Mouse (Mus musculus) liver (tissue): ENCODE measurements around the gene Vwa5a.
A peak's percentile ranks its signal among the peaks of the same experiment; 100 is the strongest.

Experiments
- DNase-seq: peaks from one replicate; pipeline ENCODE4 v3.0.0-alpha.2; 2020; ENCODE audit warnings: mixed read lengths

The Vwa5a gene

GRCm38 (mm10) chr9:38718102-38718501, at the start of gene Vwa5a:
Vwa5a (plus strand) TSS chr9:38718268.
- DNase-seq, result no peak

- no peak for DNase-seq
Observed at GRCm38 (mm10) chr9:38672887-38673286, 45.2 kb upstream of the Vwa5a start.

- no peak for DNase-seq
Observed at GRCm38 (mm10) chr9:38674501-38674900, 43.6 kb upstream of the Vwa5a start, which contains the start of gene Olfr918. Olfr918 (minus strand) TSS chr9:38674601.

GRCm38 (mm10) chr9:38718927-38719441, 916 bp downstream of the Vwa5a start:
- peak; percentile 57 for DNase-seq

GRCm38 (mm10) chr9:38724044-38724443, 6.0 kb downstream of the Vwa5a start:
- DNase-seq, result no peak

GRCm38 (mm10) chr9:38728218-38728617, 10.2 kb downstream of the Vwa5a start:
- no peak for DNase-seq

- no peak for DNase-seq
Observed at GRCm38 (mm10) chr9:38741408-38741807, 23.3 kb downstream of the Vwa5a start.

DNA sequence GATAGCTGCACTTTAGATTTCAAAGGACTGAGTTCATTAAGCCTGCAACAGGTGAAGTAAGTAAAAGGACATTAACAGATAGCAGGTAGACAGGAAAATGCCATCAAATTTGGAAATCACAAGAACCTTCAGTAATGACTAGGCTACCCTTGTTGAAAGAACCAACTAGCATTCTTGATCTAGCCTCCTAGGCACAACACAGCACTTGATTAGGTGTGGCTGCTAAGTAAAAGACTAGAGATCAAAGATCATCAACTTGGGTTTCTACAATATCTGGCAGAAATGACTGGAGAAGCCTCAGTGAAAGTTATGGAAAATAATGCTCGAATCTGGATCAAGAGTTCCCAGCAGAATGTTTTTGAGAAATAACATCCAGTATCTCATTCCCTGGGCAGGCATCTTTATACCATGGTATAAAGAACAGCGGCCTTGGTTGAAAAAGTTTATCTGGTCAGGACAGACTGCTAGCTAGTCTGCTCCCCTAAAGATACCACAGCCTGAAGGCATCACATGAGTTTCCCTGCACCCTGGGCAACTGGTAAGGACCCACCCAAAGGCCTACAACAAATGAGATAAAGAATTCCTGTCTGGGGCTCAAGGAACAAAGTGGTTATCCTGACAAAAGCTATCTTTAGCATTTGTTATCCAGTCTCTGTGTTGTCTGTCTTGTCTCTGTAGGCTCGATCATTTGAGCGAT, 26.7 kb downstream of the Vwa5a start:
- DNase-seq, result peak; percentile 46

GRCm38 (mm10) chr9:38751999-38752398, 33.9 kb downstream of the Vwa5a start, which contains the start of gene Olfr920:
Olfr920 (plus strand) TSS chr9:38752299.
- DNase-seq, result no peak

GRCm38 (mm10) chr9:38772768-38773167, 54.7 kb downstream of the Vwa5a start, which contains the start of gene Olfr921:
Olfr921 (plus strand) TSS chr9:38773068.
- no peak for DNase-seq

DNA sequence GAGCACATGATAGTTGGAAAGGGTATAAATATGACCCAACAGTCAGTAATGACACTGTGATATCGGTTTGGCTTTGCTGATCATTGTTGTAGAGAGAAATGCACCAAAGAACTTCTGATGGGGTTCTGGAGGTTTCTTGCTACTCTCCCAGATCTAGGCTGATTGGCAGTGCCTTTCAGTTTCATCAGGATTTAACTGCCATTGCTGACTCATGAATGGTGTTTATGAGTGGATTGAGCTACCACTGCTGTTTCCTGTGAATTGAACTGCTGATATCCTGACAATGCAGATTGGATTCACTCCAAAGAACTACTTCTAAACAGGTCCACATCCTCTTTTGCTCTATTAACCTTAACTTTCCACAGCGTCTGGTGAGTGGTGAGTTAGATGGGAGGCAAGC, 74.6 kb downstream of the Vwa5a start:
- no peak for DNase-seq
